13 mouse cellular contexts compared by ENCODE assay signal in genomic region chr17:90419615-90420014, GRCm38 (mm10).
"Had no signal": no experiment of that assay in that cellular context is flagged by ENCODE, and none has a peak within 500 bp of the region (broad histone marks: within the 10 kb centered on the region; RNA-seq: fewer than 3 reads in every experiment).

No protein-coding gene starts in this region.

- H3K4me2 ChIP-seq: liver, embryonic 11.5 days; liver, embryonic 15.5 days; midbrain, embryonic 13.5 days; neural tube, embryonic 12.5 days had no signal

- H3K27me3 ChIP-seq: liver, embryonic 15.5 days; midbrain, embryonic 13.5 days; neural tube, embryonic 12.5 days had no signal

- H3K27ac ChIP-seq: left cerebral cortex, adult 2 months; limb, embryonic 10.5 days; liver, embryonic 15.5 days; midbrain, embryonic 13.5 days; neural tube, embryonic 12.5 days had no signal

- H3K9me3 ChIP-seq: limb, embryonic 10.5 days; liver, embryonic 15.5 days; midbrain, embryonic 13.5 days; neural tube, embryonic 12.5 days had no signal

- H3K9ac ChIP-seq: liver, embryonic 15.5 days; midbrain, embryonic 13.5 days; neural tube, embryonic 12.5 days had no signal

- H3K4me1 ChIP-seq: limb, embryonic 10.5 days; liver, embryonic 15.5 days; neural tube, embryonic 12.5 days had no signal

- DNase-seq: kidney, postnatal 25 days; lung, adult 2 months; lung, postnatal 36 days; right cerebral cortex, adult 18-20 months; right cerebral cortex, postnatal 25 days; thymus, postnatal 36 days had no signal

- ATAC-seq: lung, postnatal 0 days; midbrain, embryonic 13.5 days had no signal

- H3K36me3 ChIP-seq: limb, embryonic 10.5 days; liver, embryonic 15.5 days; midbrain, embryonic 13.5 days; neural tube, embryonic 12.5 days had no signal

- H3K4me3 ChIP-seq: left cerebral cortex, adult 2 months; limb, embryonic 10.5 days; liver, embryonic 15.5 days; midbrain, embryonic 13.5 days; neural tube, embryonic 12.5 days had no signal
